Mouse (Mus musculus): ENCODE measurements at regions not wholly inside any gene's neighbourhood (a gene's known extent, or its start where the extent isn't known, plus 50 kb on each side); places are given as distances from the start of the nearest gene placed in this dataset.
A peak's percentile ranks its signal among the peaks of the same experiment; 100 is the strongest.

DNA sequence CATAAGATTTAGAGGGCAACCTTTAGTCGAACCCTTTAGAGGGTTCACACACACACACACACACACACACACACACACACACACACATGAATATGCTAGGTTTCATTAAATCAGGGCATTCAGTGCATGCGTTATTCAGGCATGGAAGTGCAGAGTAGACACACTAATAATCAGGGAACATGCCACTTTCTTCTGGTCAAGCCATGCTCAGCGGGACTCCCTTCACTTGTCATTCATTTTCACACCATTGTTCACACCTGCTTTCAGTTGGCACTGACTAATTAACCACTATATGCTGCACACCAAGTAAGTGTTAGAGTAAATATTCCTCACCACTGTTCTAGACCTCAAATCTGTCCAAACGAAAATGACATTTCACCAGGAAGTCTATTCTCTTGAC lies 616.6 kb upstream of the Dppa4 start:
- no peak overlapping the region for H3K9ac ChIP-seq (replicated peaks; ENCODE audit: low read length)
- no peaks in the 10 kb centered on the region for H3K36me3 ChIP-seq (ENCODE audit: control insufficient read depth, insufficient read depth, low read length)
- no peak overlapping the region for H3K4me2 ChIP-seq (ENCODE audit: low read length)
- WGBS: 86% methylated on average over 4 of the region's 4 CpGs
- H3K9me3 ChIP-seq (ENCODE audit: control insufficient read depth, low read length): no peaks in the 10 kb centered on the region
- H3K4me3 ChIP-seq (replicated peaks; ENCODE audit: low read depth, low read length): no peak overlapping the region
- no peak overlapping the region for H3K27ac ChIP-seq (replicated peaks; ENCODE audit: low read depth, low read length)
- ATAC-seq (ENCODE audit: low FRiP score, low TSS enrichment): no peak; the same call in 1 of the 2 replicates
- no peaks in the 10 kb centered on the region for H3K4me1 ChIP-seq (ENCODE audit: control insufficient read depth, insufficient read depth, low read length)
- H3K27me3 ChIP-seq (ENCODE audit: control insufficient read depth, insufficient read depth, low read length): no peaks in the 10 kb centered on the region
- DNase-seq: no peak

DNA sequence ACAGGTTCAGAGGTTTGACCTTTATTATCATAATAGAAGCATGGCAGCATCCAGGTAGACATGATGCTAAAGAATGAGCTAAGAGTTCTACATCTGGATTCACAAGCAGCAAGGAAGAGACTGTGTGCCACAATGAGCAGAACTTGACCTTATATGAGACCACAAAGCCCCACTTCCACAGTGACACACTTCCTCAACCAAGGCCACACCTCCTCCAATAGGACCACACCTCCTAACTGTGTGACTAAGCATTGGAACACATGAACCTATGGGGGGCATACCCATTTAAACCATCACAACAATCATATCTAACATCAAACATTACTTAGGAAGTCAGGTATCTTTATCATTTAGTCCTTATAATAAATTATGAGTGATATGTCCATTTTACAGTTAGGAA lies 591.4 kb upstream of the Dppa4 start:
- no peaks in the 10 kb centered on the region for H3K9me3 ChIP-seq (ENCODE audit: control insufficient read depth, low read length)
- no peak for ATAC-seq (ENCODE audit: low FRiP score, low TSS enrichment)
- no peak overlapping the region for H3K9ac ChIP-seq (replicated peaks; ENCODE audit: low read length)
- no peak overlapping the region for H3K4me3 ChIP-seq (replicated peaks; ENCODE audit: low read depth, low read length)
- DNase-seq: no peak
- no peak overlapping the region for H3K27ac ChIP-seq (replicated peaks; ENCODE audit: low read depth, low read length)
- H3K36me3 ChIP-seq (ENCODE audit: control insufficient read depth, insufficient read depth, low read length): no peaks in the 10 kb centered on the region
- H3K4me1 ChIP-seq (ENCODE audit: control insufficient read depth, insufficient read depth, low read length): no peaks in the 10 kb centered on the region
- no peak overlapping the region for H3K4me2 ChIP-seq (ENCODE audit: low read length)
- no peaks in the 10 kb centered on the region for H3K27me3 ChIP-seq (ENCODE audit: control insufficient read depth, insufficient read depth, low read length)

GRCm38 (mm10) chr16:47692812-47693211 lies 590.7 kb upstream of the Dppa4 start:
- H3K9me3 ChIP-seq (ENCODE audit: control insufficient read depth, low read length): no peaks in the 10 kb centered on the region
- DNase-seq (peak; percentile 29), ATAC-seq (ENCODE audit: low FRiP score, low TSS enrichment) (no peak)
- no peak overlapping the region for H3K9ac ChIP-seq (replicated peaks; ENCODE audit: low read length)
- H3K27ac ChIP-seq (replicated peaks; ENCODE audit: low read depth, low read length): no peak overlapping the region
- 41% methylated on average over 2 of the region's 3 CpGs for WGBS
- H3K4me2 ChIP-seq (ENCODE audit: low read length): no peak overlapping the region
- H3K4me1 ChIP-seq (ENCODE audit: control insufficient read depth, insufficient read depth, low read length): no peaks in the 10 kb centered on the region
- H3K27me3 ChIP-seq (ENCODE audit: control insufficient read depth, insufficient read depth, low read length): no peaks in the 10 kb centered on the region
- no peaks in the 10 kb centered on the region for H3K36me3 ChIP-seq (ENCODE audit: control insufficient read depth, insufficient read depth, low read length)
- no peak overlapping the region for H3K4me3 ChIP-seq (replicated peaks; ENCODE audit: low read depth, low read length)

- WGBS: 29% methylated on average over 3 of the region's 3 CpGs
- DNase-seq (no peak), ATAC-seq (ENCODE audit: low FRiP score, low TSS enrichment) (no peak)
- no peaks in the 10 kb centered on the region for H3K4me1 ChIP-seq (ENCODE audit: control insufficient read depth, insufficient read depth, low read length)
- no peak overlapping the region for H3K9ac ChIP-seq (replicated peaks; ENCODE audit: low read length)
- H3K27me3 ChIP-seq (ENCODE audit: control insufficient read depth, insufficient read depth, low read length): no peaks in the 10 kb centered on the region
- H3K27ac ChIP-seq (replicated peaks; ENCODE audit: low read depth, low read length): no peak overlapping the region
- H3K9me3 ChIP-seq (ENCODE audit: control insufficient read depth, low read length): no peaks in the 10 kb centered on the region
- no peaks in the 10 kb centered on the region for H3K36me3 ChIP-seq (ENCODE audit: control insufficient read depth, insufficient read depth, low read length)
- H3K4me2 ChIP-seq (ENCODE audit: low read length): no peak overlapping the region
- no peak overlapping the region for H3K4me3 ChIP-seq (replicated peaks; ENCODE audit: low read depth, low read length)
Measured at GRCm38 (mm10) chr16:47693907-47694306, 589.6 kb upstream of the Dppa4 start.

Measured in midbrain, embryonic 14.5 days (tissue).